Mouse (Mus musculus) megakaryocyte, embryonic 14.5 days (primary cell): Measurements from ENCODE around the gene Bspry. TPM values are rescaled to one million over a fixed set of nuclear protein-coding genes. Genes with fewer than 3 reads are reported as not detected.

ENCODE experiments used
- H3K27me3 ChIP-seq: replicated peaks from 2 replicates; pipeline ENCODE3; 2012; ENCODE audit warnings: inconsistent platforms
- H3K36me3 ChIP-seq: replicated peaks from 2 replicates; pipeline ENCODE3; 2012; ENCODE audit warnings: low read length, inconsistent platforms, mixed read lengths
- H3K4me1 ChIP-seq: 2 replicates; pipeline ENCODE4 v1.6.1; 2012; ENCODE audit warnings: inconsistent platforms
- H3K4me3 ChIP-seq: replicated peaks from 2 replicates; pipeline ENCODE3; 2012; ENCODE audit warnings: moderate library complexity, mild to moderate bottlenecking, inconsistent platforms
- H3K9me3 ChIP-seq: 2 replicates; pipeline ENCODE4 v1.6.1; 2012; ENCODE audit warnings: inconsistent platforms
- FLI1 ChIP-seq: IDR thresholded peaks from 2 replicates; pipeline ENCODE4 v1.6.1; 2012; ENCODE audit warnings: low read length, inconsistent platforms, mixed read lengths
- GATA1 ChIP-seq: IDR thresholded peaks from 3 replicates; pipeline ENCODE4 v1.6.1; 2012; ENCODE audit warnings: mixed read lengths, low read length, inconsistent platforms, borderline replicate concordance
- polyA plus RNA-seq: library from polyadenylated mRNA; stranded (reverse); fragments of >175 nt; gene quantifications from 2 replicates; pipeline ENCODE4 v1.2.3, GENCODE M21; 2012; ENCODE audit warnings: low replicate concordance; ENCODE audit not compliant: insufficient read depth

The Bspry gene
- polyA plus RNA-seq, 1 experiment: not detected

GRCm38 (mm10) chr4:62496815-62497214 lies 17.0 kb downstream of the Bspry start:
- no peaks in the 10 kb centered on the region for H3K9me3 ChIP-seq
- H3K4me1 ChIP-seq: peaks cover 21% of the 10 kb centered on the region
- H3K36me3 ChIP-seq: peaks cover 15% of the 10 kb centered on the region
- TF ChIP-seq GATA1: no peak
- no peak for TF ChIP-seq FLI1
- H3K27me3 ChIP-seq: peaks cover 35% of the 10 kb centered on the region
- no peak overlapping the region for H3K4me3 ChIP-seq

GRCm38 (mm10) chr4:62500799-62501198 lies 20.9 kb downstream of the Bspry start:
- peaks cover 34% of the 10 kb centered on the region for H3K4me1 ChIP-seq
- peaks cover 15% of the 10 kb centered on the region for H3K36me3 ChIP-seq
- TF ChIP-seq FLI1: no peak
- no peak overlapping the region for H3K4me3 ChIP-seq
- H3K9me3 ChIP-seq: no peaks in the 10 kb centered on the region
- peaks cover 13% of the 10 kb centered on the region for H3K27me3 ChIP-seq

- H3K4me3 ChIP-seq: peak overlapping the region; percentile 91
- peaks cover 40% of the 10 kb centered on the region for H3K4me1 ChIP-seq
- peaks cover 5% of the 10 kb centered on the region for H3K27me3 ChIP-seq
- TF ChIP-seq GATA1 (no peak), FLI1 (no peak)
- no peaks in the 10 kb centered on the region for H3K9me3 ChIP-seq
- peaks cover 15% of the 10 kb centered on the region for H3K36me3 ChIP-seq
These were observed 21.7 kb downstream of the Bspry start for GRCm38 (mm10) chr4:62501534-62501933.

GRCm38 (mm10) chr4:62501964-62502732 lies 22.3 kb downstream of the Bspry start:
- H3K4me1 ChIP-seq: peaks cover 40% of the 10 kb centered on the region
- H3K27me3 ChIP-seq: no peaks in the 10 kb centered on the region
- no peaks in the 10 kb centered on the region for H3K9me3 ChIP-seq
- H3K36me3 ChIP-seq: peaks cover 15% of the 10 kb centered on the region
- H3K4me3 ChIP-seq: peak overlapping the region; percentile 91
- TF ChIP-seq FLI1 (no peak), GATA1 (no peak)

GRCm38 (mm10) chr4:62502969-62503368 lies 23.1 kb downstream of the Bspry start:
- Histone ChIP-seq H3K4me3 (peak overlapping the region; percentile 12), H3K4me1 (peaks cover 40% of the 10 kb centered on the region), H3K9me3 (no peaks in the 10 kb centered on the region), H3K36me3 (peaks cover 23% of the 10 kb centered on the region), H3K27me3 (no peaks in the 10 kb centered on the region)
- no peak for TF ChIP-seq FLI1
- no peak for TF ChIP-seq GATA1

GRCm38 (mm10) chr4:62503374-62503970 lies 23.6 kb downstream of the Bspry start, which contains the start of gene Hdhd3:
Gene Hdhd3 (minus strand): TSS chr4:62503467.
- Histone ChIP-seq H3K27me3 (no peaks in the 10 kb centered on the region), H3K9me3 (no peaks in the 10 kb centered on the region), H3K4me1 (peaks cover 40% of the 10 kb centered on the region), H3K4me3 (peak within 1 kb of the TSS; percentile 91), H3K36me3 (peaks cover 26% of the 10 kb centered on the region)
- TF ChIP-seq FLI1: no peak
- TF ChIP-seq GATA1: no peak

GRCm38 (mm10) chr4:62505991-62506390 lies 26.1 kb downstream of the Bspry start:
- TF ChIP-seq FLI1 (no peak), GATA1 (no peak)
- Histone ChIP-seq H3K9me3 (no peaks in the 10 kb centered on the region), H3K27me3 (no peaks in the 10 kb centered on the region), H3K36me3 (peaks cover 38% of the 10 kb centered on the region), H3K4me1 (peaks cover 37% of the 10 kb centered on the region), H3K4me3 (no peak overlapping the region)

GRCm38 (mm10) chr4:62506798-62507197 lies 26.9 kb downstream of the Bspry start:
- H3K36me3 ChIP-seq: peaks cover 46% of the 10 kb centered on the region
- TF ChIP-seq GATA1 (no peak), FLI1 (no peak)
- H3K4me1 ChIP-seq: peaks cover 31% of the 10 kb centered on the region

GRCm38 (mm10) chr4:62508839-62509238 lies 29.0 kb downstream of the Bspry start:
- Histone ChIP-seq H3K4me1 (peaks cover 17% of the 10 kb centered on the region), H3K9me3 (no peaks in the 10 kb centered on the region), H3K4me3 (no peak overlapping the region), H3K36me3 (peaks cover 66% of the 10 kb centered on the region), H3K27me3 (no peaks in the 10 kb centered on the region)
- no peak for TF ChIP-seq FLI1

More at GRCm38 (mm10) chr4:62506798-62507197, 26.9 kb downstream of the Bspry start:
- Histone ChIP-seq H3K9me3 (no peaks in the 10 kb centered on the region), H3K27me3 (no peaks in the 10 kb centered on the region), H3K4me3 (no peak overlapping the region)

GRCm38 (mm10) chr4:62509946-62510345 lies 30.1 kb downstream of the Bspry start:
- no peak for TF ChIP-seq GATA1
- H3K4me3 ChIP-seq: no peak overlapping the region
- no peaks in the 10 kb centered on the region for H3K27me3 ChIP-seq
- H3K4me1 ChIP-seq: peaks cover 25% of the 10 kb centered on the region
- no peaks in the 10 kb centered on the region for H3K9me3 ChIP-seq
- H3K36me3 ChIP-seq: peaks cover 70% of the 10 kb centered on the region
